19 mouse cellular contexts compared by ENCODE assay signal in the genomic region with DNA sequence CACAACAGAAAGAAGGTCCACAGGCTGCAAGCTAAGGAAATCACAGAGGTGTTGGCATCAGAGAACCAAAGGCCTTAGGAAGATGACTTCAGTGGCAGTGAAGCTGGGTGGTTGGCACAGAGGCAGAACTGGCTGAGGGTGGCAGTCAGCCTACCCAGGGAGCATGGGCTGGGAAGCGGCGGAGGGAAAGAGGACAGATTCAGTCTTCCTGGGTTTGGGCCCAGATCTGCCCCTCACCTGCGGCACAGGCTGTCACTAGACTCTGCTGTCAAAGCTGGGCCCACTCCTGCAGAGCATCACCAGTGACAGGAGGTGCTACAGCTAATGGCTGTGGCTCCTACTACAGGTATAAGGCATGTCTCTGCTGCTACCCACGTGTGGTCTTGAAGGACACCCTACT.
DNase-seq lines count a peak whose midpoint lies in the region; TF ChIP-seq lines count a peak whose summit lies in the region.
"Had no signal": no experiment of that assay in that cellular context is flagged by ENCODE, and none has a peak within 500 bp of the region (broad histone marks: within the 10 kb centered on the region; RNA-seq: fewer than 3 reads in every experiment).

No protein-coding gene starts in this region.

- peak overlapping the region; percentile 81; the same call in 1 of the 2 replicates for H3K27ac ChIP-seq in heart, embryonic 10.5 days
- H3K27ac ChIP-seq in layer of hippocampus, adult 2 months, result peak overlapping the region; percentile 72; the same call in 1 of the 2 replicates
- H3K27ac ChIP-seq: embryonic facial prominence, embryonic 10.5 days; hindbrain, embryonic 15.5 days had no signal

- TF ChIP-seq CTCF in layer of hippocampus, adult 2 months (conservative IDR thresholded peaks at IDR 0.05), result no peak

- H3K27me3 ChIP-seq in heart, embryonic 10.5 days (ENCODE audit: insufficient read depth, poor library complexity, severe bottlenecking), result no peaks in the 10 kb centered on the region
- H3K27me3 ChIP-seq: heart, embryonic 12.5 days; hindbrain, embryonic 15.5 days had no signal

- intact Hi-C loops in heart, postnatal 10 days (cut with DNase I), result no loop called here

- no peaks in the 10 kb centered on the region for H3K9me3 ChIP-seq in heart, embryonic 10.5 days
- H3K9me3 ChIP-seq: embryonic facial prominence, embryonic 10.5 days; G1E; heart, embryonic 12.5 days; hindbrain, embryonic 15.5 days had no signal

- DNase-seq in cerebellum, postnatal 10 days, result peak; percentile 54 to 60
- DNase-seq in cerebellum, adult 9-10 months, result no peak
- DNase-seq in heart, embryonic 10.5 days (ENCODE audit: low spot score), result no peak
- no peak for DNase-seq in heart, postnatal 10 days
- no peak for DNase-seq in layer of hippocampus, adult 2 months (ENCODE audit: low spot score in 2 of 2)
- DNase-seq in layer of hippocampus, adult 8-10 months (ENCODE audit: low spot score in 2 of 2), result no peak
- DNase-seq in ovary, adult 18-20 months (ENCODE audit: low spot score), result no peak
- DNase-seq: adrenal gland, adult 8-10 months; adrenal gland, postnatal 36 days; B cell, adult 2 months; cerebellum, adult 2 months; gastrocnemius, postnatal 14 days; heart, adult 2 months; heart, postnatal 36 days; kidney, adult 11 months had no signal

- 88% methylated on average over 4 of the region's 4 CpGs for WGBS in heart, embryonic 10.5 days

- H3K36me3 ChIP-seq in heart, embryonic 10.5 days, result no peaks in the 10 kb centered on the region
- H3K36me3 ChIP-seq: embryonic facial prominence, embryonic 10.5 days; heart, embryonic 12.5 days; hindbrain, embryonic 15.5 days had no signal

- peaks cover 72% of the 10 kb centered on the region for H3K4me1 ChIP-seq in heart, embryonic 10.5 days

- no peak overlapping the region for H3K4me3 ChIP-seq in heart, embryonic 10.5 days
- H3K4me3 ChIP-seq in layer of hippocampus, adult 2 months, result no peak overlapping the region
- H3K4me3 ChIP-seq: embryonic facial prominence, embryonic 10.5 days; heart, adult 2 months; heart, embryonic 12.5 days; hindbrain, embryonic 15.5 days had no signal

Comparison
In these comparisons a context has a peak if more than half of its experiments do, and no peak if none do; other contexts are left out.
1. DNase-seq: peak in cerebellum, postnatal 10 days (2 of 2); none in cerebellum, adult 9-10 months (single experiment), heart, embryonic 10.5 days (single experiment), heart, postnatal 10 days (0 of 2), layer of hippocampus, adult 2 months (0 of 2), layer of hippocampus, adult 8-10 months (0 of 2) and ovary, adult 18-20 months (single experiment).